ENCODE assay signal across 27 mouse cellular contexts in genomic region chr2:17918861-17919648, GRCm38 (mm10).
DNase-seq lines count a peak whose midpoint lies in the region; ATAC-seq and TF ChIP-seq lines count a peak whose summit lies in the region.
"Had no signal": no experiment of that assay in that cellular context is flagged by ENCODE, and none has a peak within 500 bp of the region (broad histone marks: within the 10 kb centered on the region; RNA-seq: fewer than 3 reads in every experiment).

No protein-coding gene starts in this region.

- peak; percentile 70 for DNase-seq in heart, adult 11 months
- no peak for DNase-seq in heart, adult 2 months
- DNase-seq in lung, postnatal 10 days: peak; percentile 28
- DNase-seq in lung, postnatal 0 days (ENCODE audit: low spot score): no peak
- DNase-seq in lung, postnatal 36 days: peak; percentile 51
- no peak for DNase-seq in layer of hippocampus, postnatal 36 days
- DNase-seq: adrenal gland, adult 2 months; adrenal gland, postnatal 14 days; B cell, adult 2 months; cerebellum, adult 11 months; cerebellum, adult 2 months; cerebellum, adult 9-11 months; cerebellum, postnatal 25 days; gastrocnemius, postnatal 10 days; gastrocnemius, postnatal 36 days; heart, postnatal 10 days; heart, postnatal 36 days had no signal

- no peak overlapping the region for H3K9ac ChIP-seq in heart, adult 2 months (ENCODE audit: low read depth, low read length)
- no peak overlapping the region for H3K9ac ChIP-seq in lung, postnatal 0 days (replicated peaks; ENCODE audit: low read depth)
- H3K9ac ChIP-seq: embryonic facial prominence, embryonic 12.5 days; embryonic facial prominence, embryonic 15.5 days; forebrain, embryonic 13.5 days; heart, embryonic 12.5 days; heart, embryonic 15.5 days; hindbrain, embryonic 14.5 days had no signal

- TF ChIP-seq CTCF in heart, adult 2 months (IDR thresholded peaks at IDR 0.05): no peak
- no peak for TF ChIP-seq CTCF in lung, postnatal 0 days (IDR thresholded peaks at IDR 0.05)

- TF ChIP-seq POLR2A in heart, adult 2 months (IDR thresholded peaks at IDR 0.05; ENCODE audit: insufficient read depth, low read depth, low read length): no peak

- no peaks in the 10 kb centered on the region for H3K27me3 ChIP-seq in heart, adult 2 months (ENCODE audit: control insufficient read depth, insufficient read depth, low read length)
- no peaks in the 10 kb centered on the region for H3K27me3 ChIP-seq in lung, postnatal 0 days (replicated peaks; ENCODE audit: insufficient read depth, low read length)
- H3K27me3 ChIP-seq: embryonic facial prominence, embryonic 12.5 days; embryonic facial prominence, embryonic 15.5 days; forebrain, embryonic 13.5 days; heart, embryonic 15.5 days had no signal

- TF ChIP-seq EP300 in heart, adult 2 months (IDR thresholded peaks at IDR 0.05; ENCODE audit: insufficient read depth, low read depth, low read length): no peak
- TF ChIP-seq EP300 in lung, postnatal 0 days (IDR thresholded peaks at IDR 0.05): no peak

- no peaks in the 10 kb centered on the region for H3K36me3 ChIP-seq in heart, adult 2 months (ENCODE audit: control insufficient read depth, insufficient read depth, low read length)
- no peaks in the 10 kb centered on the region for H3K36me3 ChIP-seq in lung, postnatal 0 days (ENCODE audit: insufficient read depth, low read length)
- H3K36me3 ChIP-seq: embryonic facial prominence, embryonic 12.5 days; embryonic facial prominence, embryonic 15.5 days; heart, embryonic 12.5 days; heart, embryonic 15.5 days; hindbrain, embryonic 10.5 days had no signal

- intact Hi-C loops in heart, adult 2 months (cut with DNase I): no loop called here

- H3K79me2 ChIP-seq in heart, adult 2 months (replicated peaks; ENCODE audit: control insufficient read depth, insufficient read depth, low read length): no peaks in the 10 kb centered on the region

- 82% methylated on average over 1 of the region's 1 CpGs for WGBS in heart, adult 2 months
- WGBS in lung, postnatal 0 days: 70% methylated on average over 1 of the region's 1 CpGs

- H3K9me3 ChIP-seq in lung, postnatal 0 days (ENCODE audit: low read length): no peaks in the 10 kb centered on the region
- H3K9me3 ChIP-seq: embryonic facial prominence, embryonic 12.5 days; embryonic facial prominence, embryonic 15.5 days; forebrain, embryonic 13.5 days; heart, embryonic 12.5 days; heart, embryonic 15.5 days; hindbrain, embryonic 10.5 days had no signal

- no peaks in the 10 kb centered on the region for H3K4me1 ChIP-seq in heart, adult 2 months (ENCODE audit: control insufficient read depth, insufficient read depth, low read length)
- no peaks in the 10 kb centered on the region for H3K4me1 ChIP-seq in lung, postnatal 0 days (ENCODE audit: insufficient read depth, low read depth, low read length)

- no peak overlapping the region for H3K27ac ChIP-seq in heart, adult 2 months
- no peak overlapping the region for H3K27ac ChIP-seq in lung, postnatal 0 days (ENCODE audit: low read length)
- H3K27ac ChIP-seq: embryonic facial prominence, embryonic 12.5 days; embryonic facial prominence, embryonic 15.5 days; forebrain, embryonic 13.5 days; heart, embryonic 15.5 days; hindbrain, embryonic 10.5 days; hindbrain, embryonic 14.5 days; hindbrain, postnatal 0 days had no signal

- no peak overlapping the region for H3K4me3 ChIP-seq in heart, adult 2 months
- H3K4me3 ChIP-seq in lung, postnatal 0 days (ENCODE audit: low read depth, low read length): no peak overlapping the region
- H3K4me3 ChIP-seq: embryonic facial prominence, embryonic 12.5 days; embryonic facial prominence, embryonic 15.5 days; forebrain, embryonic 13.5 days; heart, embryonic 12.5 days; heart, embryonic 15.5 days; hindbrain, embryonic 10.5 days had no signal

- no peak overlapping the region for H3K4me2 ChIP-seq in lung, postnatal 0 days (replicated peaks; ENCODE audit: low read depth, low read length)
- H3K4me2 ChIP-seq: embryonic facial prominence, embryonic 12.5 days; embryonic facial prominence, embryonic 15.5 days; forebrain, embryonic 13.5 days; heart, embryonic 12.5 days; heart, embryonic 15.5 days; hindbrain, embryonic 14.5 days had no signal

- no peak for ATAC-seq in lung, postnatal 0 days
- ATAC-seq: forebrain, embryonic 13.5 days; forebrain, embryonic 16.5 days; hindbrain, postnatal 0 days; inflammation-experienced regulatory T-cells, adult 6 months had no signal

Comparison
In these comparisons a context has a peak if more than half of its experiments do, and no peak if none do; other contexts are left out.
1. DNase-seq: peak in heart, adult 11 months (single experiment), lung, postnatal 10 days (single experiment) and lung, postnatal 36 days (single experiment); none in heart, adult 2 months (0 of 2), lung, postnatal 0 days (single experiment) and layer of hippocampus, postnatal 36 days (0 of 2).